Mouse (Mus musculus) cerebral cortex, adult 2 months (tissue): ENCODE results near the gene Ly6g6f.

Experiments
- WGBS: fragments of 180-500 bp; shearing (Covaris S2); methylation state at CpG from one replicate; pipeline ENCODE4 v1.1.7; 2018; 5-methylcytosine and 5-hydroxymethylcytosine counted together

Ly6g6f gene

GRCm38 (mm10) chr17:35077786-35078233 lies 7.6 kb downstream of the Ly6g6f start, which contains the start of gene Ly6g6d:
Gene Ly6g6d (minus strand): TSS chr17:35078065.
- WGBS, result 26% methylated on average over 14 of the region's 14 CpGs

- WGBS, result 14% methylated on average over 2 of the region's 2 CpGs
Observed at GRCm38 (mm10) chr17:35077285-35077684, 8.1 kb downstream of the Ly6g6f start.

GRCm38 (mm10) chr17:35076507-35077176 lies 8.8 kb downstream of the Ly6g6f start, which contains the start of gene Ly6g6e:
Gene Ly6g6e (plus strand): TSS chr17:35076902.
- WGBS, result 46% methylated on average over 10 of the region's 10 CpGs

- WGBS, result 62% methylated on average over 17 of the region's 17 CpGs
Observed at GRCm38 (mm10) chr17:35074097-35074496, 11.3 kb downstream of the Ly6g6f start.

GRCm38 (mm10) chr17:35071454-35071853 lies 14.0 kb downstream of the Ly6g6f start:
- 85% methylated on average over 9 of the region's 9 CpGs for WGBS

GRCm38 (mm10) chr17:35070556-35071229 lies 14.7 kb downstream of the Ly6g6f start:
- 45% methylated on average over 6 of the region's 6 CpGs for WGBS

- WGBS, result 60% methylated on average over 17 of the region's 17 CpGs
Observed at GRCm38 (mm10) chr17:35068213-35068914, 17.0 kb downstream of the Ly6g6f start.

GRCm38 (mm10) chr17:35066084-35066483 lies 19.3 kb downstream of the Ly6g6f start, which contains the start of gene Mpig6b:
Gene Mpig6b (minus strand): TSS chr17:35066184.
- 69% methylated on average over 10 of the region's 10 CpGs for WGBS

GRCm38 (mm10) chr17:35064951-35065947 lies 20.2 kb downstream of the Ly6g6f start, which contains the start of gene Ly6g6c:
Gene Ly6g6c (plus strand): TSS chr17:35065388.
- WGBS, result 21% methylated on average over 48 of the region's 48 CpGs

- WGBS, result 73% methylated on average over 10 of the region's 10 CpGs
Observed at GRCm38 (mm10) chr17:35064378-35064877, 21.0 kb downstream of the Ly6g6f start.

GRCm38 (mm10) chr17:35063466-35063865 lies 21.9 kb downstream of the Ly6g6f start:
- 91% methylated on average over 3 of the region's 3 CpGs for WGBS

- WGBS, result 84% methylated on average over 8 of the region's 8 CpGs
Observed at GRCm38 (mm10) chr17:35061299-35061698, 24.1 kb downstream of the Ly6g6f start.

GRCm38 (mm10) chr17:35060737-35061297 lies 24.6 kb downstream of the Ly6g6f start:
- WGBS, result 78% methylated on average over 22 of the region's 22 CpGs

GRCm38 (mm10) chr17:35060071-35060470 lies 25.3 kb downstream of the Ly6g6f start:
- WGBS, result 25% methylated on average over 14 of the region's 14 CpGs

- under 1% methylated on average over 57 of the region's 57 CpGs for WGBS
Observed at GRCm38 (mm10) chr17:35058911-35059892, 26.2 kb downstream of the Ly6g6f start, which contains the start of gene Ddah2. Gene Ddah2 (plus strand): TSS chr17:35059035.

GRCm38 (mm10) chr17:35058316-35058715 lies 27.1 kb downstream of the Ly6g6f start:
- 66% methylated on average over 9 of the region's 9 CpGs for WGBS

- 87% methylated on average over 3 of the region's 3 CpGs for WGBS
Observed at GRCm38 (mm10) chr17:35057090-35057489, 28.3 kb downstream of the Ly6g6f start.

GRCm38 (mm10) chr17:35055691-35056495 lies 29.5 kb downstream of the Ly6g6f start:
- 86% methylated on average over 7 of the region's 7 CpGs for WGBS
